Mouse (Mus musculus) liver, adult (tissue): ENCODE results near the gene Dagla.

ENCODE experiments used
- GATA4 ChIP-seq: IDR thresholded peaks from 2 replicates; pipeline ENCODE4 v1.6.1; 2014; ENCODE audit warnings: mild to moderate bottlenecking, low read length; ENCODE audit not compliant: insufficient replicate concordance

Dagla gene

GRCm38 (mm10) chr19:10272746-10273145, 31.9 kb downstream of the Dagla start:
- no peak for TF ChIP-seq GATA4

GRCm38 (mm10) chr19:10271592-10271991, 33.1 kb downstream of the Dagla start:
- TF ChIP-seq GATA4: no peak

- no peak for TF ChIP-seq GATA4
Measured at GRCm38 (mm10) chr19:10270356-10270755, 34.3 kb downstream of the Dagla start.

GRCm38 (mm10) chr19:10268851-10269250, 35.8 kb downstream of the Dagla start:
- no peak for TF ChIP-seq GATA4

- no peak for TF ChIP-seq GATA4
Measured at GRCm38 (mm10) chr19:10267953-10268352, 36.7 kb downstream of the Dagla start.

GRCm38 (mm10) chr19:10267057-10267456, 37.6 kb downstream of the Dagla start:
- no peak for TF ChIP-seq GATA4

GRCm38 (mm10) chr19:10266196-10266850, 38.4 kb downstream of the Dagla start:
- no peak for TF ChIP-seq GATA4

GRCm38 (mm10) chr19:10261369-10261768, 43.3 kb downstream of the Dagla start:
- no peak for TF ChIP-seq GATA4

GRCm38 (mm10) chr19:10258279-10259011, 46.2 kb downstream of the Dagla start:
- TF ChIP-seq GATA4: no peak

- TF ChIP-seq GATA4: no peak
Measured at GRCm38 (mm10) chr19:10248128-10248527, 56.5 kb downstream of the Dagla start.

GRCm38 (mm10) chr19:10247165-10247564, 57.5 kb downstream of the Dagla start:
- TF ChIP-seq GATA4: no peak

- no peak for TF ChIP-seq GATA4
Measured at GRCm38 (mm10) chr19:10244183-10244582, 60.5 kb downstream of the Dagla start.

- no peak for TF ChIP-seq GATA4
Measured at GRCm38 (mm10) chr19:10242916-10243315, 61.8 kb downstream of the Dagla start.

- TF ChIP-seq GATA4: no peak
Measured at GRCm38 (mm10) chr19:10240654-10241305, 63.9 kb downstream of the Dagla start, which contains the start of gene Myrf. TSS of gene Myrf (minus strand) at chr19:10240748.

GRCm38 (mm10) chr19:10239975-10240653, 64.6 kb downstream of the Dagla start:
- TF ChIP-seq GATA4: no peak
